Mouse (Mus musculus) G1E (cell line): ENCODE results near the gene Magi2.

Experiments
- CTCF ChIP-seq: IDR thresholded peaks from 2 replicates; pipeline ENCODE4 v1.5.1; 2012; ENCODE audit warnings: low read depth, low read length, inconsistent platforms, mixed read lengths
- POLR2AphosphoS5 ChIP-seq: IDR thresholded peaks from 2 replicates; pipeline ENCODE4 v1.6.1; 2012; ENCODE audit warnings: low read depth, low read length, inconsistent platforms; ENCODE audit not compliant: insufficient replicate concordance
- TAL1 ChIP-seq: conservative IDR thresholded peaks from 2 replicates; pipeline ENCODE4 v1.6.1; 2012; ENCODE audit warnings: low read depth, low read length, inconsistent platforms, mixed read lengths

DNA sequence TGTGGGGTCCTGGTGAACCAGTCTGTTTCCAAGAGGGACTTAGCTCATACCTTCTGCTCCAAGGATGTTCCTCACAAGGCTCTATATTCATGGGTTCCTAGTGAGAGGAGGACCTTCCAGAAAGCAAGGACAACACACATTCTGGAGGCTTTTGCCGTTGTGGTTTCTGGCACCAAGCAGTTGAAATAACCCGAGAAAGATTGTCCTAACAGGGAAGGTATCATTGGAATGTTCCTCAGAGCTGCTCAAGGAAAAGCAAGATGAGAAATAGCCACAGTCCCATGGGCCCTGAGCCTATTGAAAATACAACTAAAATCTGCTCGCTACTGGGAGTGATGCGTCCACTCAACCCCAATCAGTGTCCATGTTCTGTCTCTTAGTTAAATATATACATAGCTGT, 1353.8 kb downstream of the Magi2 start:
- TF ChIP-seq CTCF, result no peak
- no peak for TF ChIP-seq TAL1
- no peak for TF ChIP-seq POLR2AphosphoS5
